Mouse (Mus musculus) lung, adult 2 months (tissue): ENCODE measurements around the gene Adamtsl1.

Experiments
- CTCF ChIP-seq: fragments of 200-500 bp; IDR thresholded peaks from 2 replicates; pipeline ENCODE4 v1.5.1; 2011; ENCODE audit warnings: mild to moderate bottlenecking, low read length, control low read depth; ENCODE audit not compliant: insufficient read depth
- POLR2A ChIP-seq: fragments of 200-500 bp; IDR thresholded peaks from 2 replicates; pipeline ENCODE4 v1.6.1; 2011; ENCODE audit warnings: low read depth, mild to moderate bottlenecking, control low read depth, low read length, borderline replicate concordance; ENCODE audit errors: extremely low read depth

- TF ChIP-seq CTCF: no peak
- no peak for TF ChIP-seq POLR2A
These were observed 402.1 kb downstream of the Adamtsl1 start for GRCm38 (mm10) chr4:85916034-85916433.
